Mouse (Mus musculus) ES-Bruce4 (cell line): ENCODE results near the gene Fmnl2.

Experiments
- CTCF ChIP-seq: IDR thresholded peaks from one replicate; pipeline ENCODE4 v1.8.1; 2011; ENCODE audit warnings: low read depth, low read length
- EP300 ChIP-seq: IDR thresholded peaks from 2 replicates; pipeline ENCODE4 v1.6.1; 2011; ENCODE audit warnings: low read depth, low read length; ENCODE audit not compliant: insufficient read depth
- POLR2A ChIP-seq: IDR thresholded peaks from one replicate; pipeline ENCODE4 v1.8.1; 2011; ENCODE audit warnings: low read length; ENCODE audit not compliant: insufficient read depth

GRCm38 (mm10) chr2:52935906-52936305, 78.2 kb downstream of the Fmnl2 start:
- no peak for TF ChIP-seq CTCF
- TF ChIP-seq EP300 = no peak
- TF ChIP-seq POLR2A = no peak
